Mouse (Mus musculus): ENCODE results near the gene Gm9268.

GRCm38 (mm10) chr7:42980739-42981138, 37.8 kb upstream of the Gm9268 start:
- TF ChIP-seq POLR2A (IDR thresholded peaks at IDR 0.05; ENCODE audit: control insufficient read depth, extremely low read depth, insufficient read depth, low read length, poor library complexity) (no peak), CTCF (IDR thresholded peaks at IDR 0.05; ENCODE audit: borderline replicate concordance, control insufficient read depth, extremely low read depth, insufficient read depth, low read length, poor library complexity) (no peak)
